Mouse (Mus musculus): Measurements from ENCODE around the gene Pink1.

- no peak for TF ChIP-seq POLR2A (IDR thresholded peaks at IDR 0.05; ENCODE audit: borderline replicate concordance, extremely low read depth, low read depth, low read length)
- TF ChIP-seq CTCF (IDR thresholded peaks at IDR 0.05; ENCODE audit: insufficient read depth, low read length): no peak
Measured at GRCm38 (mm10) chr4:138348716-138349115, 22.6 kb upstream of the Pink1 start.

Measured in lung, adult 2 months (tissue).